Mouse (Mus musculus) midbrain, embryonic 15.5 days (tissue): ENCODE results near the gene Ptprb. TPM values are rescaled to one million over a fixed set of nuclear protein-coding genes. Genes with fewer than 3 reads are reported as not detected.

ENCODE experiments used
- ATAC-seq: fragments of 200-750 bp; cut with Nextera tagmentation; replicated peaks from 2 replicates; pipeline ENCODE4 v1.8.0; 2017; ENCODE audit warnings: moderate TSS enrichment
- H3K27ac ChIP-seq: fragments of 300-500 bp; sonication (generic); 2 replicates; pipeline ENCODE4 v1.5.1; 2015; ENCODE audit warnings: mild to moderate bottlenecking, inconsistent platforms
- H3K27me3 ChIP-seq: fragments of 300-500 bp; sonication (generic); replicated peaks from 2 replicates; pipeline ENCODE4 v1.6.1; 2015; ENCODE audit warnings: inconsistent platforms
- H3K36me3 ChIP-seq: fragments of 300-500 bp; sonication (generic); replicated peaks from 2 replicates; pipeline ENCODE4 v1.6.1; 2015; ENCODE audit warnings: inconsistent platforms
- H3K4me1 ChIP-seq: fragments of 300-500 bp; sonication (generic); 2 replicates; pipeline ENCODE4 v1.6.1; 2015; ENCODE audit warnings: inconsistent platforms
- H3K4me2 ChIP-seq: fragments of 300-500 bp; sonication (generic); 2 replicates; pipeline ENCODE4 v1.6.1; 2015; ENCODE audit warnings: inconsistent platforms, mild to moderate bottlenecking, moderate library complexity
- H3K4me3 ChIP-seq: fragments of 300-500 bp; sonication (generic); 2 replicates; pipeline ENCODE4 v1.5.1; 2015; ENCODE audit warnings: mild to moderate bottlenecking, inconsistent platforms
- H3K9ac ChIP-seq: fragments of 300-500 bp; sonication (generic); 2 replicates; pipeline ENCODE4 v1.6.1; 2015; ENCODE audit warnings: mild to moderate bottlenecking, inconsistent platforms
- H3K9me3 ChIP-seq: fragments of 300-500 bp; sonication (generic); 2 replicates; pipeline ENCODE4 v1.6.1; 2016; ENCODE audit warnings: inconsistent platforms
- WGBS: fragments of 180-500 bp; shearing (Covaris S2); methylation state at CpG from one replicate; pipeline ENCODE4 v1.1.7; 2015; ENCODE audit warnings: mixed read lengths; 5-methylcytosine and 5-hydroxymethylcytosine counted together
- polyA plus RNA-seq: library from polyadenylated mRNA; unstranded; fragments of >200 nt; fragmentation: Nextera tagmentation; extraction: Ambion mirVana; gene quantifications from 2 replicates; pipeline ENCODE4 v1.2.1, GENCODE M21; 2015

Gene Ptprb
- polyA plus RNA-seq, 1 experiment from 2014 or later, result 3.9 TPM

DNA sequence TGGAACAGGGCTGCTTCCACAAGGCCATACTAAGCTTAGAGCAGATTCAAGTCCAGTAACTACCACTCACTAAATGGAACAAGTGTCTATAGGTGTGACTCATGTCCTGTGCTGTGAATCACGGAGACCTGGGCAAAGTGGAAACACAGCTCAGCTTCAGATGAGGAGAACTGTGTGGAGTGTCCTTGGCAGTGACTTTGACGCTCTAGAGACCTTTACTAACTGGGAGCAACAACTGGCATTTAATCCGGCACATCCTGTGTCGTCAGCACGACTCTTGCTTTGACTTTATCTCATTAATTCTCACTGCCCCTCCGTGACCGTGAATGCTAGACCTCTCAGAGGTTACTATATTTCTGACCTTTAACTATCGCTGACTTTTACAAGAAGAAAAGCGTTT, 135.5 kb downstream of the Ptprb start:
- Histone ChIP-seq H3K4me1 (0 out of 2 replicates have a peak, but pooled peaks cover 5% of the 10 kb centered on the region), H3K27ac (no peak overlapping the region), H3K9ac (no peak overlapping the region), H3K36me3 (no peaks in the 10 kb centered on the region), H3K9me3 (no peaks in the 10 kb centered on the region), H3K4me3 (no peak overlapping the region), H3K27me3 (no peaks in the 10 kb centered on the region), H3K4me2 (no peak overlapping the region)
- 62% methylated on average over 9 of the region's 9 CpGs for WGBS
- no peak for ATAC-seq

DNA sequence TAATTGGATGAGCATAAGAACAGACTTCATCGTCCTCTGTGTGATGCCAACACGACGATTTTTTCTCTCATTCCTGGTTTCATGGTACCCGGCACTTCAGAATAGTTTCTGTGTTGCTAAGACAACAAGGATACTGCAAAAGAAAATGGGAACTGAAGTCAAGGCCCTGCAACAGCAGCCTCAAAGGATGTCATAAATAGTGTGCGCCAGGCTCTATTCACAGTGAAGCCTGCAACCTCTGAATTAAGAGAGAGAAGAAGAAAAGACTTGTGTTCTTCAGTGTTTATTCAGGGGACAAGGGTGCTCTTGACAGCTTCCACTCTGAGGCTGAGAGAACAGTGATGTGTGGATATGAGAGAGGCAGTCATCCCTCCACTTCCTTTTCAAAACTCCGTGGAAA, 140.8 kb downstream of the Ptprb start:
- Histone ChIP-seq H3K27ac (0 out of 2 replicates have a peak overlapping the region, but pooled peaks have one; percentile 27), H3K9me3 (no peaks in the 10 kb centered on the region), H3K4me3 (no peak overlapping the region), H3K9ac (no peak overlapping the region), H3K36me3 (no peaks in the 10 kb centered on the region), H3K4me2 (no peak overlapping the region), H3K27me3 (no peaks in the 10 kb centered on the region), H3K4me1 (no peaks in the 10 kb centered on the region)
- peak; percentile 56; the same call in 1 of the 2 replicates for ATAC-seq
- WGBS, result 29% methylated on average over 6 of the region's 6 CpGs

DNA sequence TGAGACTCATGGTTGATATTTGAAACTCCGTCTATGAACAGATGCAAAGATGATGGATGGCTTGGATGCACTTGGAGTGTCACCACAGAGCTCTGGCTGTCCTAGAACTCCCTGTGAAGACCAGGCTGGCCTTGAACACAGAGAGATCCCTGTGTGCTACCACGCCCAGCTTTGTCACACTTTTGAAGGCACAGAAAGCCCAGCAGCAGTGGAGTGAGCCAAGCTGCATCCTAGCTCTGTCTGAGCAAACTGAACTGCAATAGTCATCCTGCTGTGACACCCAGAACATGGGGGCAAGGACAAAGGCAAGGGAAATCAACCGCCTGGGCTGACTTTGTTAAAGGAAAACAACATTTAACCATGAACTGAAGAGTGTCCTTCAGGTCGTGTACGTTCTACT, 141.4 kb downstream of the Ptprb start:
- H3K4me3 ChIP-seq, result no peak overlapping the region
- H3K9me3 ChIP-seq, result no peaks in the 10 kb centered on the region
- H3K4me2 ChIP-seq, result no peak overlapping the region
- no peak for ATAC-seq
- H3K4me1 ChIP-seq, result no peaks in the 10 kb centered on the region
- no peak overlapping the region for H3K27ac ChIP-seq
- no peaks in the 10 kb centered on the region for H3K36me3 ChIP-seq
- H3K27me3 ChIP-seq, result no peaks in the 10 kb centered on the region
- no peak overlapping the region for H3K9ac ChIP-seq
- WGBS, result 79% methylated on average over 5 of the region's 5 CpGs

DNA sequence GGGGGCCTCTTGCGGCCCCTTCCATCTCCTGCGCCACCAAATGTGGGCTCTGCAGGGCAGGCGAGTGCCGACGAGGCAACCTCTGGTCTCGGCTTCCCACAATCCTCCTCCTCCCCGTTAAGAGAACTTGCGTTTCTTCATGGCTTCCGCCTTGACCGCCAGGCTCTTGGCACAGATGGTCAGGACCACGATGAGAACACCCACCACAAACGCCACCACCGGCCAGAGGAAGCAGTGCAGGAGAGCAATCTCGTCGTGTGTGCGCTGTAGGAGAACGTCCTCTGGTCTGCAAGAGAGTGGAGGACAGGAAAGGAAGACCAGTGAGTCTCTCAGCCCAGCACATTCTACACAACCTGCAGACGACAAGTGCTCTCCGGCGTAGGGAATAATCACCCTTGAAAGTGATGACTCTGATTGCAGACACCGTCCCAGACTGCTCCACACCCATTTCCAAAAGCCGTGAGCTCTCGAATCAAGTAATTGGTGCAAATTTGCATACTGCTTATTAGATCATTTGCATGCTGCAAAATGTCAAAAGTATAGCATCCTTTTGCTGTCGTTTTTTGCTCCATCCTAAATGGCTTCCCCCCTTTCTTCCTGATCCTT, 142.9 kb downstream of the Ptprb start:
- H3K4me3 ChIP-seq, result no peak overlapping the region
- H3K27ac ChIP-seq, result no peak overlapping the region
- H3K27me3 ChIP-seq, result no peaks in the 10 kb centered on the region
- H3K9me3 ChIP-seq, result no peaks in the 10 kb centered on the region
- H3K4me2 ChIP-seq, result no peak overlapping the region
- 73% methylated on average over 24 of the region's 24 CpGs for WGBS
- no peak overlapping the region for H3K9ac ChIP-seq
- no peak for ATAC-seq
- H3K4me1 ChIP-seq, result no peaks in the 10 kb centered on the region
- no peaks in the 10 kb centered on the region for H3K36me3 ChIP-seq

GRCm38 (mm10) chr10:116420976-116421375, 145.7 kb downstream of the Ptprb start:
- H3K4me2 ChIP-seq, result no peak overlapping the region
- ATAC-seq, result no peak
- H3K4me3 ChIP-seq, result no peak overlapping the region
- H3K4me1 ChIP-seq, result no peaks in the 10 kb centered on the region
- no peak overlapping the region for H3K9ac ChIP-seq
- no peaks in the 10 kb centered on the region for H3K9me3 ChIP-seq
- no peaks in the 10 kb centered on the region for H3K27me3 ChIP-seq
- WGBS, result 71% methylated on average over 6 of the region's 6 CpGs
- H3K27ac ChIP-seq, result no peak overlapping the region
- H3K36me3 ChIP-seq, result no peaks in the 10 kb centered on the region

GRCm38 (mm10) chr10:116422551-116422950, 147.2 kb downstream of the Ptprb start:
- Histone ChIP-seq H3K27ac (no peak overlapping the region), H3K27me3 (no peaks in the 10 kb centered on the region), H3K36me3 (no peaks in the 10 kb centered on the region), H3K9ac (no peak overlapping the region), H3K4me2 (no peak overlapping the region), H3K4me1 (no peaks in the 10 kb centered on the region), H3K9me3 (no peaks in the 10 kb centered on the region), H3K4me3 (no peak overlapping the region)
- no peak for ATAC-seq
- 94% methylated on average over 2 of the region's 2 CpGs for WGBS

DNA sequence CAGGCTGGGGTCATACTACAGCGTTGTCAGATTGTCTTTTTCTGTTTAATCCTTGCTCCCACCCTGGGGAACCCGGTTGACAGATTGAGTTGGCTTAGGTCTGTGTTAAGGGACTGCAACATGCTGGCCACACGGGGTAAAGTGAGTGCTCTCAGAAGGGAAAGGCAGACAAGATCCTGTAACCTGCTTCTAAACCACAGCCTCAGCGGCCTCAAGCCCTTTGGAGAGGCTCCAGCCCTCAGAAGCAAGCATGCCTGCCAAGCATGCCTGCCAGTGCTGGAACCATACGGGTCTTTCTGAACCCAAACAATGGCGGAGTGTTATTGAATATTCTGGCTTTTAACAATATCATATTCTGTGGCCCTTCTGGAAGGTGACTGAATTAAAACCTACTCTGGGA, 149.6 kb downstream of the Ptprb start:
- no peaks in the 10 kb centered on the region for H3K27me3 ChIP-seq
- 79% methylated on average over 6 of the region's 6 CpGs for WGBS
- no peak overlapping the region for H3K4me2 ChIP-seq
- H3K9ac ChIP-seq, result no peak overlapping the region
- no peaks in the 10 kb centered on the region for H3K36me3 ChIP-seq
- H3K4me3 ChIP-seq, result no peak overlapping the region
- no peaks in the 10 kb centered on the region for H3K4me1 ChIP-seq
- no peak overlapping the region for H3K27ac ChIP-seq
- H3K9me3 ChIP-seq, result no peaks in the 10 kb centered on the region
- ATAC-seq, result no peak

DNA sequence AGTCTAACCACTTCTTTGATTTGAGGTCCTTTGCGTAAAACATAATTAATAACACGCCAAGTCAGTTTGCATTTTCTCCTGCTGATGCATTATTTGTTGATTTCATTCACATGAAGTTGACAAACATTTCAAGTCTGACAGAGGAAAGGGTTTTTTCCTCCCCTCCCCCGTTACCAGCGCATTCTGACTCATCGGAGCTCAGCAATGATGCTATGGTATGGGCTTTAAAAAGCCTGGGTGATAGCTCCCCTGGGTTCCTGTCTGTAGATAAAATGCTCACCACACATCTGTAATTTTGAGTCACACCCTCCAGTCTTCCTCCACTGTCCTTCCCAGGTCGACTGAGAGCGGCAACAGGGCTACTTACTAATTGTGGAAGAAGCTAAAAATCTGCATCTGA, 150.9 kb downstream of the Ptprb start:
- ATAC-seq, result no peak

DNA sequence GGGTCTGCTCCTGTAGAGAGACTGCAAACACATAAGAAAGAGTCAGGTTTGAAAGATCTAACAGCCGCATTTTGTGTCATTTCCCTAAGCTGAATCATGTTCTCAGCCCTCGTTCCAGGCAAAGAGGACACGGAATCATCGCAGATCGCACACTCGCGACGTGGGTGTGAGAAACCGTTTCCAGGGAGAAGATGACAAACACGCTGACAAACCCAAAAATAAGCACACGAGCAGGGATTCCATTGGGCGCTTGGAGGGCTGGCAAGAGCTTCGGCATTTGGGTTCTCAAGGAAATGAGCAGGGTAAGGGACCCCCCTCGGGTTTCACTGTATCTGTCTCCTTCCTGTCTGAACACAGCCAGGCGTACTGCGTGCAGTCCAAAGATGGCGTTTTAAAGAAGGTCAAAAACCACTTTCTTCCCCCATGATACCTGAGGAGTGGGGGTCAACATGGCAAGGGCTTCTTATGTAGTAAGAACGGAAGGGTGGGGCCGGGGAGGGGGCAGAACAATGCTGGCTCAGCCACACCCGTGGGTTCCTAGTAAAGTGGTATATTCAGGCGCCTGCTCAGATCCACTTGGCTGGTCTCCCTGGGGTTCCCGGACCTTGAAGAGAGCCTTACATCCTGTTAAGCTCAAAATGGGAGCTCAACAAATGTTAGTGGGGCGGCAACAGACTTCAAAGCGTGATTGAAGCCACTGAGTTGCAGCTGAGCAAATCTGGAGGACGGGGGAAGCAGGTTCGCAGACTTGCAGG, 152.9 kb downstream of the Ptprb start:
- no peak for ATAC-seq
- no peak overlapping the region for H3K9ac ChIP-seq
- 93% methylated on average over 26 of the region's 26 CpGs for WGBS

More for the DNA sequence above, 150.9 kb downstream of the Ptprb start:
- Histone ChIP-seq H3K9ac (no peak overlapping the region), H3K4me2 (no peak overlapping the region), H3K27me3 (no peaks in the 10 kb centered on the region), H3K27ac (no peak overlapping the region), H3K4me1 (no peaks in the 10 kb centered on the region), H3K4me3 (no peak overlapping the region), H3K9me3 (no peaks in the 10 kb centered on the region), H3K36me3 (no peaks in the 10 kb centered on the region)
- 92% methylated on average over 7 of the region's 7 CpGs for WGBS

GRCm38 (mm10) chr10:116432421-116432820, 157.1 kb downstream of the Ptprb start:
- Histone ChIP-seq H3K27ac (no peak overlapping the region), H3K4me1 (no peaks in the 10 kb centered on the region)
- no peak for ATAC-seq

More for the DNA sequence above, 152.9 kb downstream of the Ptprb start:
- Histone ChIP-seq H3K4me3 (no peak overlapping the region), H3K9me3 (no peaks in the 10 kb centered on the region), H3K27me3 (no peaks in the 10 kb centered on the region), H3K36me3 (no peaks in the 10 kb centered on the region), H3K27ac (no peak overlapping the region), H3K4me1 (no peaks in the 10 kb centered on the region), H3K4me2 (no peak overlapping the region)

GRCm38 (mm10) chr10:116435455-116435854, 160.1 kb downstream of the Ptprb start:
- Histone ChIP-seq H3K4me2 (no peak overlapping the region), H3K27ac (no peak overlapping the region), H3K27me3 (no peaks in the 10 kb centered on the region), H3K9ac (no peak overlapping the region), H3K4me3 (no peak overlapping the region), H3K36me3 (no peaks in the 10 kb centered on the region; the same call in 1 of the 2 replicates), H3K9me3 (no peaks in the 10 kb centered on the region), H3K4me1 (no peaks in the 10 kb centered on the region)
- WGBS, result 82% methylated on average over 12 of the region's 12 CpGs
- no peak for ATAC-seq

More at GRCm38 (mm10) chr10:116432421-116432820, 157.1 kb downstream of the Ptprb start:
- no peak overlapping the region for H3K9ac ChIP-seq
- no peak overlapping the region for H3K4me2 ChIP-seq
- no peak overlapping the region for H3K4me3 ChIP-seq
- 92% methylated on average over 7 of the region's 7 CpGs for WGBS
- no peaks in the 10 kb centered on the region for H3K36me3 ChIP-seq
- H3K27me3 ChIP-seq, result no peaks in the 10 kb centered on the region
- H3K9me3 ChIP-seq, result no peaks in the 10 kb centered on the region
